Mouse (Mus musculus) urinary bladder, postnatal 10 days (tissue): ENCODE results near the gene Oscp1.

Experiments
- DNase-seq: peaks from one replicate; pipeline ENCODE4 v3.0.0; 2022; ENCODE audit warnings: low spot score

Gene Oscp1

DNA sequence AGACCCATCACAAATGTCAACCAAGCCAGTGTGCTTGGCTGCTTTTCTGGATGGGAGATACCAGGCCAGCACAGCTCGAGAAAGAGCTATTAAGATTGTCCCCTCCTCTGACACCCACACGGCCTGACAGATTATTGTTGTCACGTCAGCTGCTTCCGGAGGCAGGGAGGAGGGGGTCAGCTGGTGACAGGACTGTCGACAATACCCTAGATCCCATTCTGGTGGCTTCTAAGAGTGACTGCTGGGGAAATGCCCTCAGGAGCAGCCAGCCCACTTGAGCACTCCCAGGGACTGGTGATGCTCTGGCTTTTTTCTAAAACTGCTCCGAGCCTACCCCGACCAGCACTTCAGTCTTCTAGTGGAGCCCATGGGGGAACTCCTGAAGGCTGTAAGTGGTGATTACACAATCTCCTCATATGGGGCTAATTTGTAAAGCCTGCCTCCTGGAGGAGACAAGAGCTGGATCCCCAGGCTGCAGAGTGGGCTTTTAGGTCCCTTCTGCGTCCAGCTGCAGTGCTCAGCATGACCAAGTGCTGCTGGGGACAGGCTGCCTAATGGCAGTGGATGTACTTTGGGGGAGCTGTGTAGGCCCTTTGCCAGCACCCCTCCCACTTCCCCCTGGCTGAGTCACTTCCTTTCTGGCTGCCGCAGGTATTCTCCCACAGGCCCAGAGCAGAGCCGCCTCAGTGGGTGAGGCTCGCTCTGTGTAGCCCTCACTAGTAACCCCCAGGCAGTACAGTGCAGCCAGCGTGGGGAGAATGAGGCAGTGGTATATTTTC, 52.2 kb downstream of the Oscp1 start:
- no peak for DNase-seq

GRCm38 (mm10) chr4:126111153-126111549, 52.8 kb downstream of the Oscp1 start:
- no peak for DNase-seq

- DNase-seq, result no peak
Measured at GRCm38 (mm10) chr4:126113243-126113642, 54.9 kb downstream of the Oscp1 start.

GRCm38 (mm10) chr4:126113943-126114342, 55.6 kb downstream of the Oscp1 start:
- no peak for DNase-seq

DNA sequence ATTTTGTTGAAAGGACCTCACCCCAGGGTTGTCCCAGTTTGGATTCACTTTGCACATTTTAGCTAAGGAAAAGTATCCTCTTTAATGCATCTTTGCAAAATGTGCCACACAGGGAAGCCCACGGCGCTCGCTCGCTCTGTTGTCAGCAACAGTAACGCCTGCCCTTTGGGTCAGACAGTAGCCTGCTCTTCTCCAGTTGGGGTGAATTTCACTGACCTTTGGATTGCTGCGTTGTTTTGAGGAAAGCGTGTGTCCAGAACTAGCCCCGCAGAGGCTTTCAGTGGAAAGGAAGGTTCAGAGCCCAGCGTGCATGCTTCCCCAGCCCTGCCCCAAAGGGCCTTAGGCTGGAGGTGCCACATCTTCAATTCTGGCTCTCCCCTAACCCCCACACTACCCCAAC, 57.0 kb downstream of the Oscp1 start:
- no peak for DNase-seq

DNA sequence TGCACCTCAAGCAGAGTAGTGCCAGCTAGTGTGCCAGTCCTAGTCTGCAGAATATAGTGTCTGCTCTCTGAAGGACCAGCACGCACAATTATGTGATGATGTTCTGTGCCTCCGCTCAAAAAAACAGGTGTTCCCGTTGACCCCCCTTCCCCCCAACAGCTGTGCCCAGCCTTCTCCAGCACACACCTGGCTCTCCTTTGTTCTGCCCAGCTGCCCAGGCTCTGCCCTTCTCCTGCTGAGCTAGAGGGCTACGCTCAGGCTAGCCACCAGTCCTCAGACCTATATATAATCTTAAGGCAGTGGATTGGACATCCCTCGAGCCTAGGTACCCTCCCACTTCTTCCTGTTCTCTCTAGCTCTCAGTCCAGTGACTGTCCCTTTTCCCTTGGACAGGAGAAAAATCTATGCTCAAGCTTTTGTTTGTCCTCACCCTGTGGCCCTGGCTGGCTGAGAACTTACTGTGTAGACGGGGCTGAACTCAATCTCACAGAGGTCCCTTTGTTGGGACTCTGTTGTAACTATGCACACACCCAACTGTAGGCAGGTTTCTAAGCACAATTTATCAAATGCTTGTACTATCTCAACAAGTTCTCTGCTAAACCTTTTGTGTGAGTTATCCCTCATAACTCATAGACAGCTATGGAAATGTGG, 57.6 kb downstream of the Oscp1 start:
- no peak for DNase-seq

DNA sequence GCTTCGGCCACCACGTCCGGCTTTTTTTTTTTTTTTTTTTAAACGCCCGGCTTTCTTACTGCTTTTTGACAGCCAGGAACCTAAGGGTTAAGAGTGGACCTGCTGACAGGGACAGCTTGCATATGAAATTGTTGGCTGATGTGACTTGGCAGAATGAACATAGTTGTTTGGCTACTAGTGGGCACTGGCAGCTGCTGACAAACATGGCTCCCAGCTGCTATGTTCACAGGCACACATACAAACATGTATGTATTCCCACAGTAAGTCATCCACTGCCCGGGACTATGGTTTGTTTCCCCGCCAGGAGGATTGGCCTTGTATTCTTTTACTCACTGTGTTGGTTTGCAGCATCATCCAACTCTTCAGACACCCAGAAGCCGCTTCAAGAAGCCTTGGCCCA, 58.8 kb downstream of the Oscp1 start:
- DNase-seq, result no peak

- no peak for DNase-seq
Measured at GRCm38 (mm10) chr4:126118651-126119050, 60.3 kb downstream of the Oscp1 start.

DNA sequence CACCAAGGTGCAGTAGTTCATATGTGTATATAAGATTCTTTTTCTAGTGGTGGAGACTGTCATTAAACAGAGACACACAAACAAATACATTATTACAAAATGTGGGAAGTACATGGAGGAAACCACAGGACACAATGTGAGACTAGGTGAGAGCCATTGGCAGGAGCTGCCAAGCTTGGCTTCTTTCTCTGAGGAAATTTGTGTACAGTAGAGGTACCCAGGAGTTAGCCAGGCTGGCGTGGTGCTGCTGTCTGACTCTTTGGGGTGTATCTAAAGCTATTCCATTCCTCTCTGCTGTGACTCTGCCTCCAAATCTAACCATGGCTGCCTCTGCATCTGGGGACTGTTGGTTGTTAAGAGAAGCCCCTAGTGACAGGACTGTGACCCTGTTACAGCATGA, 60.7 kb downstream of the Oscp1 start:
- no peak for DNase-seq

DNA sequence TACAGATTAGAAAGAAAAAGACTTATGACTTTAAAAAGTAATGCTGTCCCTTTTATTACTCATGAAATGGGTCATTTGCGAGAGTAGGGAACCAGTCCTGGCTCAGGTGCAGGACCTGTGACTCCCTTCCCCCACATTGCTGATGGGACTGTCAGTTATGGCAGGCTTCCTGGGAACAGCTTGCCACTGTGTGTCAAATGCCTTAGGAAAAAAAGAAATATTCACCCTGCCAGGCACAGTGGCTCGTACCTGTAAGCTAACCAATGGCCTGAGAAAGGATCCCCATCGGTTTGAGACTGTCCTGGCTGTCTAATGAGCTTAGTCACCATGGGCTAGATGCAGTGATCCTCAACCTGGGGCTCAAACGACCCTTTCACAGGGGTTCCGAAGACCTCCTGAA, 61.7 kb downstream of the Oscp1 start:
- no peak for DNase-seq

DNA sequence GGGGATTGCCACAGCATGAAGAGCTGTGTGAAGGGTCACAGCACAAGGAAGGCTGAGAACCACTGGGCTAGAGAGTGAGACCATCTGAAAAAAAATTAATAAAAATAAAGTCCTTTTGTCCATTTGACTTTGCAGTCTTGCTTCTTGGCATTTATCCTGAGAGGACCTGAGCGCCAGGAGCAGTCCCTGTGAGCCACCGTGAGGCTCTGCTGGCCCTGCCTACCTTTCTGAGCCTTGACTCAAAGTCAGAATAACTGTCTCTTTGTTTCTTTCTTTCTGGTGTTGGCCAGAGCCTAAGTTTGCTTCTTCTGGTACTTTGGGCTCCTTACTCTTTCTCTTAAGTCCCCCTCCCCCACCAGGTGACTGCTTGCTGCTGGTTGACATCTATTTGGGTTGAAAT, 62.1 kb downstream of the Oscp1 start:
- DNase-seq, result no peak

- no peak for DNase-seq
Measured at GRCm38 (mm10) chr4:126123309-126124040, 65.1 kb downstream of the Oscp1 start.

GRCm38 (mm10) chr4:126130502-126130901, 72.1 kb downstream of the Oscp1 start:
- DNase-seq, result no peak

DNA sequence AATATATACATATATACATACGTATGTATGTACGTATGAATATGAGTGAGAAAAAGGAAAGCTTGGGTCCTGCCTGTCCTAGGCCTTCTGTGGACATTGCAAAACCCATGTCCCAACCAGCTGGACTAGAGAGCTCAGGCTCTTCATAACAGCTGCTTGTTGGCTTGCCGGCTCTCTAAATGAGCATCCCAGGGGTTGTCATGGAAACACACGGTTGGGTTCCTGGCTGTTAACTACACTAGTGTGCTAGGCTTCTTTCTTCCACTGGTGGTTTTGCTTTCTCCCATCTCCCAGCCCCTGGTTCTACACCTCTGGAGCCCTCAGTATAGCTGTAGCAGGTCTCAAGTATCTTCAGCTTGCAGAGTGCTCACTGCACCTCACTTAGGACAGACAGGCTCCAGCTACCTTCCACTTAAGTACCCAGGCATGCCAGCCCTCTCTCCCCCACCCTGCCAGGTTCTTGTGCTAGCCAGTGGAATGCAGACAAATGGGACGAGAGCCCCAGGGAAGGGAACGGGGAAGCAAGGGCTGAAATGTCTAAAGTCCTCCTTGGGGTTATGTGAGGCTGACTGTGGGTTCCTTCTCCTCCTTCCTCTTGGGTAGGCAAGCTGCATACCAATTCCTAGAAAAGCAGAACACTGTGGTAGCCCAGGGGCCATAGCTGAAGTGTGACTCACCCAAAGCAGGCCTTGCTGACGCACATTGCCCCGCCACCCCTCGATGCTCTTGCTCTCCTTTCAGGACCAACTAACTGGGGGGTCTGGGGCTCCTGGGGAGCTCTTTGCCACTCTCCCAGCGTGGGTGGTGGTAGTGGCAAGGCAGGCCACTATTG, 73.1 kb downstream of the Oscp1 start:
- no peak for DNase-seq

GRCm38 (mm10) chr4:126132636-126133264, 74.4 kb downstream of the Oscp1 start:
- DNase-seq, result no peak

DNA sequence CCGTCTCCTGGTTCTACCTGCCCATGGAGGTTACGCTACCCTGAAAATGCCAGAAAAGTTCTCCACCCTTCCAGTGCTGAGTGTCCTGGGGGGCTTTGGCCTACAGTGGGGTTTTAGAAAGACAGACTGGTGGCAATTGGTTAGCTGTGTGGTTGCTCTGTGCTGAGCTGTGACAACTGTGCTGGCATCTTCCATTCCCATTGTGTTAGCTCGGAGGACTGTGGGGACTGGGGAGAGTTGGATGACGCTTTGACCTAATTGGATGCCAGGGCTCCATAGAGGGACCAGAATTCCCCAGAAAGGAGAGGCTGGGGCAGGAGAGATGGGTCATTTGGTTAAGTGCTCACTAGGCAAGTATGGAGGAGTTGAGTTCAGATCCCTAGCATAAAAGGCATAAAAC, 75.9 kb downstream of the Oscp1 start:
- no peak for DNase-seq

DNA sequence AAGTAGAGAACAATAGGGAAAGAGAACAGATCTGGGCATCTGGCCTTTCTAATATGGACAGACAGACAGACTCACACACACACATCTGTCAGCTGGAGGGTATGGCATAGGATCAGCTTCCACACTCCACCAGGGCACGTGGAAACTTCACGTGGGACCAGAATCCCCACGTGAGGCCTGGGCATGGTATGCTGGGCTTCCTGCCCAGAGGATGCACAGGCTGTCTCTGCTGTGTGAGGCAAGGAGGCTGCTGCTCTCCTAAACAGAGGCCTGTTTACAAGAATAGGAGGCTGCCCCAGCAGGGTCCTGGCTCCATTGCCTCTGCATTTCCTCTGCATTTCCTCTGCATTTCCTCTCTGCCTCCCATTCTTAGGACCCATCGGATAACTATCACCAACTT, 76.3 kb downstream of the Oscp1 start:
- DNase-seq, result no peak

- DNase-seq, result no peak
Measured at GRCm38 (mm10) chr4:126137773-126138172, 79.4 kb downstream of the Oscp1 start.

DNA sequence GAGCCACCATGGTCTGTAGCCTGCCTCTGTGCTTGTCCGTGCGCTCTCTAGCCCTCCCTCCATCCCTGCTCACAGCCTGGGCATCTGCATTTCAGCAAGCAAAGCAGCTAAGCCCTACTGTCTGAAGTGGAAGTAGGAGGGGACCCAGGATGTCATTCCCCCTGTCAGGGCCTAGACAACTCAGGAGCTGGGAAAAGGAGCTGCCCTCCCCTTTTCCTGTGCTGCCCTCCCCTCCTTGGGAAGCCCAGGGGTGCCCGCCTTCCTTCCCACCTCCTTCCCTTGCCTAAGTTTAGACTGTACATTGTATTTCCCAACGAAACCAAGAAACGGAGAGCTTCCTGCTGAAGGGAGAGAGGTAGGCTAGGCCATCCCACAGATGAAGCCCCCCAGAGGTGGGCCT, 82.7 kb downstream of the Oscp1 start:
- DNase-seq, result no peak
